Mouse (Mus musculus) midbrain, embryonic 11.5 days (tissue): ENCODE data around the gene Tacc2. TPM values are rescaled to one million over a fixed set of nuclear protein-coding genes. Genes with fewer than 3 reads are reported as not detected.

Experiments
- ATAC-seq: fragments of 200-750 bp; cut with Nextera tagmentation; 2 replicates; pipeline ENCODE4 v1.8.0; 2017; ENCODE audit warnings: moderate TSS enrichment, moderate library complexity; ENCODE audit not compliant: low FRiP score
- DNase-seq: peaks from one replicate; pipeline ENCODE4 v3.0.0; 2015; ENCODE audit warnings: low spot score; ENCODE audit errors: missing footprints
- H3K27ac ChIP-seq: fragments of 300-500 bp; sonication (generic); 2 replicates; pipeline ENCODE4 v1.5.1; 2014; ENCODE audit warnings: low read depth, low read length
- H3K27me3 ChIP-seq: fragments of 300-500 bp; sonication (generic); 2 replicates; pipeline ENCODE4 v1.6.1; 2014; ENCODE audit warnings: mild to moderate bottlenecking, low read length, moderate library complexity, mixed read lengths; ENCODE audit not compliant: control insufficient read depth, insufficient read depth
- H3K36me3 ChIP-seq: fragments of 300-500 bp; sonication (generic); 2 replicates; pipeline ENCODE4 v1.6.1; 2014; ENCODE audit warnings: mild to moderate bottlenecking, low read length, moderate library complexity, mixed read lengths; ENCODE audit not compliant: control insufficient read depth, insufficient read depth
- H3K4me1 ChIP-seq: fragments of 300-500 bp; sonication (generic); 2 replicates; pipeline ENCODE4 v1.6.1; 2014; ENCODE audit warnings: low read length; ENCODE audit not compliant: control insufficient read depth, insufficient read depth
- H3K4me2 ChIP-seq: fragments of 300-500 bp; sonication (generic); 2 replicates; pipeline ENCODE4 v1.6.1; 2014; ENCODE audit warnings: mild to moderate bottlenecking, moderate library complexity
- H3K4me3 ChIP-seq: fragments of 300-500 bp; sonication (generic); 2 replicates; pipeline ENCODE4 v1.5.1; 2014; ENCODE audit warnings: low read depth, low read length
- H3K9ac ChIP-seq: fragments of 300-500 bp; sonication (generic); 2 replicates; pipeline ENCODE4 v1.6.1; 2014; ENCODE audit warnings: low read length
- H3K9me3 ChIP-seq: fragments of 300-500 bp; sonication (generic); 2 replicates; pipeline ENCODE4 v1.6.1; 2016; ENCODE audit warnings: low read length; ENCODE audit not compliant: control insufficient read depth
- WGBS: fragments of 180-500 bp; shearing (Covaris S2); extraction: QIAGEN DNeasy Blood & Tissue Kit; methylation state at CpG from one replicate; pipeline ENCODE4 v1.1.7; 2014; 5-methylcytosine and 5-hydroxymethylcytosine counted together
- polyA plus RNA-seq: library from polyadenylated mRNA; unstranded; fragments of >200 nt; fragmentation: Nextera tagmentation; extraction: Ambion mirVana; gene quantifications from 2 replicates; pipeline ENCODE4 v1.2.1, GENCODE M21; 2014

Gene Tacc2
- polyA plus RNA-seq, 1 experiment from 2014 or later = 47.3 TPM

DNA sequence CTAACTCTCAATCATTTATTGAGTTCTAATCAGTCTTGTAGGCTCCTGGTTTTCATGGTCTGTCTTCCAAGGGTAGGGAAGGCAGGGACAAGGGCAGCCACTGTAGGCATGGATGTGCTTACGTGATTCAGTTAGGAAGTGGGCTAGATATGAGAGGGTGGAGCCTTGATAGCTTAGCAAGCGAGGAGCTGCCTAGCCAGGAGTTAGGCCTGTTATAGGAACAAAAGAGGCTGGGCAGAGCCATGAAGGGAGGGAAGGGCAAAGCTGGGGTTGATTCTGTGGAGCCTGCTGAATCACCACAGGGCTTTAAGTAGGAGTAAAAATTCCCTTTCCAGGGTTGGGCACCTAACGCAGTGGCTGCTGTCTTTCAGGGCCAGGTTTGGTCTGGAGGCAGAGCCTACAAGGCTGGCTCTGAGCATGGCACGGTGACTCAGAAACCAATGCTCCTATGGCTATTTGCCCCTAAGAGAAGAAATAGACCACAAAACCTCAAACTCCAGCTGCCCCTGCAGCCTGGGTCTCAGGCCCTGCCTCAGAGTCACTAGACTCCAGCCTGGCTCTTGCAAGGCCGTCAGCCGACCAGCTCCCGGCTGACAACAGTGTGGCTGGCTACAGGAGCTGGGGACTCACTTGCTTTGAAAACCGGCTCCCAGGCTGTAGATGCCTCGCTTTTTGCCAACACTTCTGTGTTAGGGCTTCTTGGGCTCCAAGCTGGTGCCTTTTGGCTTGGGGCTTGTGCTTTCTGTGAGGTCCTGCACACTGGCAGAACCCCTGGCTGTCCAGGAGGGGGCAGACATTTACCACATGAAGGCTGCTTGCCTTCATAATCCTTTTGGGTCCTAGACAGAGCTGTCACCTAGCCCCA is 96.2 kb downstream of the Tacc2 start:
- Histone ChIP-seq H3K4me1 (peaks cover 6% of the 10 kb centered on the region), H3K27me3 (no peaks in the 10 kb centered on the region), H3K36me3 (no peaks in the 10 kb centered on the region), H3K9me3 (no peaks in the 10 kb centered on the region), H3K4me3 (no peak overlapping the region), H3K9ac (no peak overlapping the region), H3K4me2 (no peak overlapping the region), H3K27ac (no peak overlapping the region; the same call in 1 of the 2 replicates)
- ATAC-seq = 0 out of 2 replicates have a peak, but pooled peaks have one; percentile 52
- DNase-seq = no peak
- WGBS = 60% methylated on average over 9 of the region's 9 CpGs

DNA sequence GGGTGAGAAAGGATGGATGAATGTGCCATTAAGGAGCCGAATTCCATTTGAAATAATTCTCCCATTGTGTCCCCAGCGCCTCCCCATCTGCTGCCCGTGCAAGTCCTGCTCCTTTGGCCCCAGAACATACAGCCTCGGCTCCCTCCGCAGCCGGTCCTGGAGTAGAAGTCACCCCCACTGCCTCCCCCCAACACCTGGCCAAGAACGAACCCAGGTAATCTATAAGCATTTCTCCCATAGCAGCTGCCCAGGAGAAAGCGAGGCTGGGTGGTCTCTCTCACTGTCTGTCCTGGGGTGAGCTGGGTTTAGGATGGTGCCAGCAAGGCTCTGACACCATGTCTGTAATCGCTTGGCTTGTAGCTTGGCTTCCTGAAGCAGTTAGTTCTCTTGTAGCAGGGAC is 97.3 kb downstream of the Tacc2 start:
- no peak overlapping the region for H3K9ac ChIP-seq
- H3K27ac ChIP-seq = no peak overlapping the region
- WGBS = 78% methylated on average over 9 of the region's 9 CpGs
- peaks cover 5% of the 10 kb centered on the region; the same call in 1 of the 2 replicates for H3K4me1 ChIP-seq
- ATAC-seq (no peak), DNase-seq (no peak)
- no peaks in the 10 kb centered on the region for H3K9me3 ChIP-seq
- no peak overlapping the region for H3K4me3 ChIP-seq
- no peaks in the 10 kb centered on the region for H3K27me3 ChIP-seq
- no peak overlapping the region for H3K4me2 ChIP-seq
- H3K36me3 ChIP-seq = no peaks in the 10 kb centered on the region

- no peaks in the 10 kb centered on the region for H3K36me3 ChIP-seq
- no peaks in the 10 kb centered on the region for H3K9me3 ChIP-seq
- H3K4me2 ChIP-seq = no peak overlapping the region
- H3K27ac ChIP-seq = peak overlapping the region; percentile 42
- no peak overlapping the region for H3K9ac ChIP-seq
- H3K4me3 ChIP-seq = no peak overlapping the region
- H3K4me1 ChIP-seq = 0 out of 2 replicates have a peak, but pooled peaks cover 3% of the 10 kb centered on the region
- no peaks in the 10 kb centered on the region for H3K27me3 ChIP-seq
- 0 out of 2 replicates have a peak, but pooled peaks have one; percentile 27 for ATAC-seq
- WGBS = 77% methylated on average over 11 of the region's 11 CpGs
- DNase-seq = no peak
Measured at GRCm38 (mm10) chr7:130676885-130677540, 99.8 kb downstream of the Tacc2 start.

DNA sequence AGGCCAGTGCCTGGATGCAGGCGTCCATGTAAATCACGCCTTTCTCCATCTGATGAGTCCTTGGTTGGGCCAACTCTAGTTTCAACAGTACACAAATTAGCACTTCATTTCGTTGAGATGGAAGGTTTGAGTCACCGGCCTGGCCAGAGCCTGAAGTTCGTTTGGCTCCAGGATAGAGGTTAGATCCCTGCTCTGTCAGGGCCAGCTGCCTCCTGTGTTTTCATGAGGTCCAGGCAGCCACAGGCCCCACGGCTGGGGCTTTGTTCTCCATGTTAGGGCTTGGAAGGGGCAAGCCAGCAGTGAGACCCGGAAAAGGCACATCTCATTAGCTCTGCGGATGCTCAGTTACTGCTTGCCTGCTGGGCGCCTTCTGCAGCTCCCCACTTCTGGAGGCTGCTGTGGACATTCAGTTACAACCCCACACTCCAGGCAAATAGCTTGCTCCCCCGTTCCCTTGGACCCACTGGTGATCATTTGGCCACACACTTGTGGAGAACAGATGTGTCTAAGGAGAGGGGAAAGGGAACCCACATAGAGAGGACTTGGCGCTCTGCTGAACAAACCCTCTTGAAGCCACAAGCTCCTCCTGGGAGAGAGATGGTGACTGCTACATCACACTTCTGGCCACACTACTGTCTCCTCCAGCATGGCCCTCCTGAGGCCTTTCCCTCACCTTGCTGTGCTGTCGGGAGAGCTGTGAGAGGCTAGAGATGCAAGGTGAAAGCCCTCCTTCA is 100.5 kb downstream of the Tacc2 start:
- 0 out of 2 replicates have a peak, but pooled peaks cover 3% of the 10 kb centered on the region for H3K4me1 ChIP-seq

DNA sequence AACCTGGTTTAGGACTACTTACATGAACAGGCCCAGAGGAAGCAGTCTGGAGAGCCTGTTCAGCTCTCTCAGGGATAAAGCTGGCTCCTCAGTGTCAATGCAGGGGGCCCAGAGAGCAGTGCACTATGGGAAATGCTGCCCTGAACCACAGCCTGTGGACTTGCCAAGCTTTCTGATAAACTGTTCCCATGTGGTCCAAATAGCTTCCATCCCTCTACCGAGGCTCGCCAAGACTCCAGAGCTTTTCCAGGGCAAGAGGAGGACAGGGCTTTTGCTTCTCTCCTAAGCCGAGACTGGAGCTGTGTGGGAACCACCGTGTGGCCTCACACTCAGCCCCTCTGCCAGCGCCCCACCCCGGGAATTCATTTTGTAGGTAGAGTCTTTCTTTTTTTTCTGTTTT is 101.2 kb downstream of the Tacc2 start:
- no peak for ATAC-seq

More for the DNA sequence above, 100.5 kb downstream of the Tacc2 start:
- no peak overlapping the region for H3K4me3 ChIP-seq
- no peak for ATAC-seq
- H3K9me3 ChIP-seq = no peaks in the 10 kb centered on the region
- H3K9ac ChIP-seq = no peak overlapping the region
- H3K4me2 ChIP-seq = no peak overlapping the region
- DNase-seq = no peak
- WGBS = 80% methylated on average over 12 of the region's 12 CpGs
- H3K27me3 ChIP-seq = no peaks in the 10 kb centered on the region
- no peaks in the 10 kb centered on the region for H3K36me3 ChIP-seq
- peak overlapping the region; percentile 42 for H3K27ac ChIP-seq

DNA sequence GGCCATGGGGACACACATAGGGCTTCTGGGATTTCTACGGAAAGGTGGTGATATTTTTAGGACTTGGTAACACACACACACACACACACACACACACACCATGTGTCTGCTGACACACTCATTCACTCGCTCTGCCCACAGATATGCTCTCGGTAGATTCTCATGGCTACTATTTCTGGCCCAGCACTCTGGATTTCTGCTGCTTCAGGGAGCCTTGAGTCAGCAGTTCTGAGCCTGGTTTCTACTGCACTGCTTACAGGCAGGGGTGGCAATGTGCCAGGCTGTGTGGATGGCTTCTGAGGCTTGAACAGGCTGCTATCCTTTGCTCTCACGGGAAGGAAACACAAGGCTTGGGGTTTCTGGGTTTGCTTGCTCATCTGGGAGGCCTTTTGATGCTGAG is 104.6 kb downstream of the Tacc2 start:
- Histone ChIP-seq H3K4me1 (0 out of 2 replicates have a peak, but pooled peaks cover 3% of the 10 kb centered on the region), H3K4me2 (no peak overlapping the region), H3K4me3 (no peak overlapping the region), H3K27ac (no peak overlapping the region), H3K27me3 (no peaks in the 10 kb centered on the region), H3K9me3 (no peaks in the 10 kb centered on the region), H3K36me3 (no peaks in the 10 kb centered on the region), H3K9ac (no peak overlapping the region)
- DNase-seq (no peak), ATAC-seq (no peak)
- 81% methylated on average over 4 of the region's 4 CpGs for WGBS

More for the DNA sequence above, 101.2 kb downstream of the Tacc2 start:
- Histone ChIP-seq H3K36me3 (no peaks in the 10 kb centered on the region), H3K27ac (no peak overlapping the region; the same call in 1 of the 2 replicates), H3K9me3 (no peaks in the 10 kb centered on the region), H3K4me1 (0 out of 2 replicates have a peak, but pooled peaks cover 3% of the 10 kb centered on the region), H3K4me2 (no peak overlapping the region), H3K4me3 (no peak overlapping the region), H3K9ac (no peak overlapping the region), H3K27me3 (no peaks in the 10 kb centered on the region)
- DNase-seq = no peak
- 96% methylated on average over 6 of the region's 6 CpGs for WGBS

DNA sequence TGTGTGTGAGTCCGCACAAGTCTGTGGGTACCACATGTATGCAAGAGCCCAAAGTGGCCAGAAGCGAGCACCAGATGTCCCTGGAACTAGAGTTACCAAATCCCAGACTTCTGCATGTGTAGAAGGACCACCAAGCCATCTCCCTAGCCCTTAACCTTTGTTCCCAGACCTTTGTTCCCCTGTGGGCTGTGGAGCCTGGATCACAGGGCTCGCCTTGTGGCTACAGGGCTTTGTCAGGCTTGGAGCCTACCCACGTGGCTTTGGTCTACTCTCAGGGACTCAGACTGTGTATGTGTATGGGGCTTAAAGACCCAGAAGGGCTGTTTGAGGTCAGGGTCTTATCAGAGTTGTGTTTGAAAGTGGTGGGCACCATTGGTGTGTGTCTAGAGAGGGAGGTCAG is 111.4 kb downstream of the Tacc2 start:
- 75% methylated on average over 4 of the region's 4 CpGs for WGBS
- no peaks in the 10 kb centered on the region for H3K27me3 ChIP-seq
- no peak overlapping the region for H3K9ac ChIP-seq
- H3K36me3 ChIP-seq = no peaks in the 10 kb centered on the region
- no peak for ATAC-seq
- no peak overlapping the region for H3K4me3 ChIP-seq
- no peak overlapping the region for H3K27ac ChIP-seq
- H3K4me2 ChIP-seq = no peak overlapping the region
- peaks cover 15% of the 10 kb centered on the region for H3K4me1 ChIP-seq
- no peaks in the 10 kb centered on the region for H3K9me3 ChIP-seq
- no peak for DNase-seq

DNA sequence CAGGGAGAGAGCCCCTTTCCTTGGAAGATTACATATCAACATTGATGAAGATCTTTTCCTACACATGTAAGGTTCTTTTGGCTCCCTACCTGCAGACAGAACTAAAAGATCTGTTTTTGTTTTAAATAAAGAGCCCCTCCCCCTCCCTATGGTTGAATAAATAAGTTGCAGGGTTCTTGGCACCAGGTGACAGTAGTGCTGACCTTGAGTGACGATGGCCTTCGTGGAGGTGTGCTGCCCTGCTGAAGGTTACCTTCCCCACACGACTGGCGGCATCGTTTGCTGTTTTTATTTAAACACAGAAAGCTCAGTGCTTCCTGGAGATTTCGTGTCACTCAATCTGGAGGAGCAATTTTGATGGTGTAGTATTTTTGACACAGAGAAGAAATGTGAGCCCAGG is 113.6 kb downstream of the Tacc2 start:
- ATAC-seq (no peak), DNase-seq (no peak)
- H3K9ac ChIP-seq = no peak overlapping the region
- 84% methylated on average over 6 of the region's 6 CpGs for WGBS
- peaks cover 38% of the 10 kb centered on the region for H3K4me1 ChIP-seq
- H3K9me3 ChIP-seq = no peaks in the 10 kb centered on the region
- H3K36me3 ChIP-seq = no peaks in the 10 kb centered on the region
- H3K27ac ChIP-seq = no peak overlapping the region
- no peak overlapping the region for H3K4me3 ChIP-seq
- H3K4me2 ChIP-seq = no peak overlapping the region
- H3K27me3 ChIP-seq = no peaks in the 10 kb centered on the region
